Mouse (Mus musculus) ovary, adult 18-20 months (tissue): ENCODE measurements at regions not wholly inside any gene's neighbourhood (a gene's known extent, or its start where the extent isn't known, plus 50 kb on each side); places are given as distances from the start of the nearest gene placed in this dataset.
A peak's percentile ranks its signal among the peaks of the same experiment; 100 is the strongest.

Experiments
- DNase-seq: peaks from one replicate; pipeline ENCODE4 v3.0.0; 2022; ENCODE audit warnings: low spot score, mixed read lengths

- DNase-seq: no peak
Measured at GRCm38 (mm10) chr13:112223616-112224015, 64.6 kb upstream of the Ankrd55 start.

GRCm38 (mm10) chr13:112227766-112228165 is 60.5 kb upstream of the Ankrd55 start:
- DNase-seq: peak; percentile 41

GRCm38 (mm10) chr13:112228846-112229245 is 59.4 kb upstream of the Ankrd55 start:
- DNase-seq: no peak

GRCm38 (mm10) chr13:112230176-112230575 is 58.1 kb upstream of the Ankrd55 start:
- no peak for DNase-seq

- no peak for DNase-seq
Measured at GRCm38 (mm10) chr13:112234695-112235094, 53.6 kb upstream of the Ankrd55 start.

GRCm38 (mm10) chr13:112236956-112237355 is 51.3 kb upstream of the Ankrd55 start:
- no peak for DNase-seq

- no peak for DNase-seq
Measured at GRCm38 (mm10) chr13:112237377-112237776, 50.9 kb upstream of the Ankrd55 start.

GRCm38 (mm10) chr13:112237917-112238316 is 50.3 kb upstream of the Ankrd55 start:
- DNase-seq: no peak
